Mouse (Mus musculus) intestine, embryonic 15.5 days (tissue): ENCODE results near the gene Hras. TPM values are rescaled to one million over a fixed set of nuclear protein-coding genes. Genes with fewer than 3 reads are reported as not detected.

Source experiments
- ATAC-seq: fragments of 200-750 bp; cut with Nextera tagmentation; 2 replicates; pipeline ENCODE4 v1.8.0; 2017; ENCODE audit warnings: moderate TSS enrichment, moderate library complexity
- H3K27ac ChIP-seq: fragments of 300-500 bp; sonication (generic); 2 replicates; pipeline ENCODE4 v1.5.1; 2015; ENCODE audit warnings: mild to moderate bottlenecking, inconsistent platforms
- H3K27me3 ChIP-seq: fragments of 300-500 bp; sonication (generic); replicated peaks from 2 replicates; pipeline ENCODE4 v1.6.1; 2015; ENCODE audit warnings: inconsistent platforms
- H3K36me3 ChIP-seq: fragments of 300-500 bp; sonication (generic); 2 replicates; pipeline ENCODE4 v1.6.1; 2015; ENCODE audit warnings: inconsistent platforms
- H3K4me1 ChIP-seq: fragments of 300-500 bp; sonication (generic); replicated peaks from 2 replicates; pipeline ENCODE4 v1.6.1; 2015; ENCODE audit warnings: inconsistent platforms
- H3K4me2 ChIP-seq: fragments of 300-500 bp; sonication (generic); replicated peaks from 2 replicates; pipeline ENCODE4 v1.6.1; 2015; ENCODE audit warnings: mild to moderate bottlenecking, inconsistent platforms
- H3K4me3 ChIP-seq: fragments of 300-500 bp; sonication (generic); replicated peaks from 2 replicates; pipeline ENCODE4 v1.5.1; 2015; ENCODE audit warnings: inconsistent platforms
- H3K9ac ChIP-seq: fragments of 300-500 bp; sonication (generic); 2 replicates; pipeline ENCODE4 v1.6.1; 2015; ENCODE audit warnings: inconsistent platforms
- H3K9me3 ChIP-seq: fragments of 300-500 bp; sonication (generic); 2 replicates; pipeline ENCODE4 v1.6.1; 2016; ENCODE audit warnings: inconsistent platforms
- WGBS: fragments of 180-500 bp; shearing (Covaris S2); methylation state at CpG from one replicate; pipeline ENCODE4 v1.1.7; 2015; 5-methylcytosine and 5-hydroxymethylcytosine counted together
- polyA plus RNA-seq: library from polyadenylated mRNA; unstranded; fragments of >200 nt; fragmentation: Nextera tagmentation; extraction: Ambion mirVana; gene quantifications from 2 replicates; pipeline ENCODE4 v1.2.1, GENCODE M21; 2015

Gene Hras
- polyA plus RNA-seq, 1 experiment from 2014 or later: 92.9 TPM

- 0 out of 2 replicates have a peak overlapping the region, but pooled peaks have one; percentile 44 for H3K27ac ChIP-seq
- no peak overlapping the region for H3K4me2 ChIP-seq
- H3K36me3 ChIP-seq: no peaks in the 10 kb centered on the region
- no peak overlapping the region for H3K9ac ChIP-seq
- H3K4me3 ChIP-seq: no peak overlapping the region
- H3K27me3 ChIP-seq: no peaks in the 10 kb centered on the region
- no peaks in the 10 kb centered on the region for H3K9me3 ChIP-seq
- ATAC-seq: no peak
- H3K4me1 ChIP-seq: peaks cover 23% of the 10 kb centered on the region
Observed at GRCm38 (mm10) chr7:141169866-141170265, 23.9 kb downstream of the Hras start.

GRCm38 (mm10) chr7:141169300-141169699 is 24.5 kb downstream of the Hras start:
- 44% methylated on average over 1 of the region's 1 CpGs for WGBS
- no peaks in the 10 kb centered on the region for H3K27me3 ChIP-seq
- peaks cover 2% of the 10 kb centered on the region; the same call in 1 of the 2 replicates for H3K36me3 ChIP-seq
- ATAC-seq: no peak
- no peaks in the 10 kb centered on the region for H3K9me3 ChIP-seq
- peak overlapping the region; percentile 73 for H3K4me2 ChIP-seq
- H3K4me3 ChIP-seq: no peak overlapping the region
- peaks cover 23% of the 10 kb centered on the region for H3K4me1 ChIP-seq
- H3K27ac ChIP-seq: peak overlapping the region; percentile 44
- H3K9ac ChIP-seq: no peak overlapping the region

- peaks cover 9% of the 10 kb centered on the region for H3K36me3 ChIP-seq
- H3K27ac ChIP-seq: peak overlapping the region; percentile 64
- peak overlapping the region; percentile 73 for H3K4me2 ChIP-seq
- peak overlapping the region; percentile 46 for H3K4me3 ChIP-seq
- peak; percentile 72 for ATAC-seq
- H3K9me3 ChIP-seq: no peaks in the 10 kb centered on the region
- WGBS: under 1% methylated on average over 22 of the region's 22 CpGs
- H3K27me3 ChIP-seq: no peaks in the 10 kb centered on the region
- H3K4me1 ChIP-seq: peaks cover 23% of the 10 kb centered on the region
- H3K9ac ChIP-seq: peak overlapping the region; percentile 59
Observed at GRCm38 (mm10) chr7:141168518-141168953, 25.3 kb downstream of the Hras start.

- Histone ChIP-seq H3K27me3 (no peaks in the 10 kb centered on the region), H3K9ac (peak overlapping the region; percentile 59), H3K9me3 (no peaks in the 10 kb centered on the region), H3K4me3 (peak overlapping the region; percentile 46), H3K36me3 (peaks cover 15% of the 10 kb centered on the region), H3K4me1 (peaks cover 18% of the 10 kb centered on the region), H3K27ac (peak overlapping the region; percentile 64), H3K4me2 (peak overlapping the region; percentile 73)
- peak; percentile 26 for ATAC-seq
- WGBS: 14% methylated on average over 7 of the region's 7 CpGs
Observed at GRCm38 (mm10) chr7:141167901-141168517, 25.8 kb downstream of the Hras start.

- H3K27me3 ChIP-seq: no peaks in the 10 kb centered on the region
- 61% methylated on average over 6 of the region's 6 CpGs for WGBS
- peaks cover 38% of the 10 kb centered on the region for H3K36me3 ChIP-seq
- no peaks in the 10 kb centered on the region for H3K9me3 ChIP-seq
- peak; percentile 67 for ATAC-seq
- H3K4me3 ChIP-seq: no peak overlapping the region
- 0 out of 2 replicates have a peak overlapping the region, but pooled peaks have one; percentile 5 for H3K27ac ChIP-seq
- H3K9ac ChIP-seq: no peak overlapping the region
- H3K4me1 ChIP-seq: peaks cover 18% of the 10 kb centered on the region
- H3K4me2 ChIP-seq: 0 out of 2 replicates have a peak overlapping the region, but pooled peaks have one; percentile 17
Observed at GRCm38 (mm10) chr7:141164850-141165249, 29.0 kb downstream of the Hras start.

- H3K27me3 ChIP-seq: no peaks in the 10 kb centered on the region
- 90% methylated on average over 7 of the region's 7 CpGs for WGBS
- H3K9ac ChIP-seq: no peak overlapping the region
- H3K4me1 ChIP-seq: peaks cover 17% of the 10 kb centered on the region
- no peak overlapping the region for H3K4me3 ChIP-seq
- H3K36me3 ChIP-seq: peaks cover 38% of the 10 kb centered on the region
- no peak for ATAC-seq
- H3K9me3 ChIP-seq: no peaks in the 10 kb centered on the region
- no peak overlapping the region for H3K4me2 ChIP-seq
- H3K27ac ChIP-seq: 0 out of 2 replicates have a peak overlapping the region, but pooled peaks have one; percentile 5
Observed at GRCm38 (mm10) chr7:141164397-141164796, 29.4 kb downstream of the Hras start.

- H3K9me3 ChIP-seq: no peaks in the 10 kb centered on the region
- H3K27me3 ChIP-seq: no peaks in the 10 kb centered on the region
- H3K27ac ChIP-seq: no peak overlapping the region
- H3K4me3 ChIP-seq: no peak overlapping the region
- no peaks in the 10 kb centered on the region for H3K4me1 ChIP-seq
- H3K4me2 ChIP-seq: no peak overlapping the region
- WGBS: 72% methylated on average over 9 of the region's 9 CpGs
- ATAC-seq: no peak
- peaks cover 27% of the 10 kb centered on the region for H3K36me3 ChIP-seq
- no peak overlapping the region for H3K9ac ChIP-seq
Observed at GRCm38 (mm10) chr7:141155362-141155761, 38.4 kb downstream of the Hras start.

GRCm38 (mm10) chr7:141148639-141149038 is 45.2 kb downstream of the Hras start:
- Histone ChIP-seq H3K9ac (no peak overlapping the region), H3K4me3 (no peak overlapping the region), H3K27me3 (no peaks in the 10 kb centered on the region), H3K27ac (no peak overlapping the region), H3K36me3 (no peaks in the 10 kb centered on the region; the same call in 1 of the 2 replicates), H3K9me3 (no peaks in the 10 kb centered on the region), H3K4me1 (no peaks in the 10 kb centered on the region), H3K4me2 (no peak overlapping the region)
- no peak for ATAC-seq
- 60% methylated on average over 4 of the region's 4 CpGs for WGBS

GRCm38 (mm10) chr7:141147044-141147443 is 46.8 kb downstream of the Hras start:
- H3K27me3 ChIP-seq: no peaks in the 10 kb centered on the region
- H3K4me3 ChIP-seq: no peak overlapping the region
- no peaks in the 10 kb centered on the region for H3K9me3 ChIP-seq
- 82% methylated on average over 6 of the region's 6 CpGs for WGBS
- no peak for ATAC-seq
- H3K4me2 ChIP-seq: no peak overlapping the region
- no peaks in the 10 kb centered on the region for H3K4me1 ChIP-seq
- no peak overlapping the region for H3K9ac ChIP-seq
- no peaks in the 10 kb centered on the region; the same call in none of the 2 replicates for H3K36me3 ChIP-seq
- H3K27ac ChIP-seq: no peak overlapping the region

- Histone ChIP-seq H3K36me3 (no peaks in the 10 kb centered on the region; the same call in none of the 2 replicates), H3K27me3 (no peaks in the 10 kb centered on the region), H3K9me3 (no peaks in the 10 kb centered on the region), H3K4me2 (no peak overlapping the region), H3K9ac (no peak overlapping the region), H3K4me1 (no peaks in the 10 kb centered on the region), H3K27ac (no peak overlapping the region), H3K4me3 (no peak overlapping the region)
- ATAC-seq: no peak
- 91% methylated on average over 12 of the region's 12 CpGs for WGBS
Observed at GRCm38 (mm10) chr7:141146043-141146595, 47.7 kb downstream of the Hras start.

- Histone ChIP-seq H3K4me3 (no peak overlapping the region), H3K4me1 (no peaks in the 10 kb centered on the region), H3K27ac (no peak overlapping the region), H3K4me2 (no peak overlapping the region), H3K36me3 (no peaks in the 10 kb centered on the region; the same call in none of the 2 replicates), H3K27me3 (no peaks in the 10 kb centered on the region), H3K9ac (no peak overlapping the region), H3K9me3 (no peaks in the 10 kb centered on the region)
- WGBS: 63% methylated on average over 1 of the region's 1 CpGs
- no peak for ATAC-seq
Observed at GRCm38 (mm10) chr7:141145403-141145802, 48.4 kb downstream of the Hras start.

- Histone ChIP-seq H3K4me3 (no peak overlapping the region), H3K4me2 (no peak overlapping the region), H3K36me3 (no peaks in the 10 kb centered on the region; the same call in none of the 2 replicates), H3K9me3 (no peaks in the 10 kb centered on the region), H3K27me3 (no peaks in the 10 kb centered on the region), H3K27ac (no peak overlapping the region), H3K9ac (no peak overlapping the region), H3K4me1 (no peaks in the 10 kb centered on the region)
- 92% methylated on average over 3 of the region's 3 CpGs for WGBS
- no peak for ATAC-seq
Observed at GRCm38 (mm10) chr7:141144650-141145049, 49.2 kb downstream of the Hras start.

GRCm38 (mm10) chr7:141143861-141144260 is 49.9 kb downstream of the Hras start:
- WGBS: 67% methylated on average over 2 of the region's 2 CpGs
- Histone ChIP-seq H3K27ac (no peak overlapping the region), H3K4me3 (no peak overlapping the region), H3K4me2 (no peak overlapping the region), H3K9me3 (no peaks in the 10 kb centered on the region), H3K9ac (no peak overlapping the region), H3K4me1 (no peaks in the 10 kb centered on the region), H3K36me3 (no peaks in the 10 kb centered on the region; the same call in none of the 2 replicates), H3K27me3 (no peaks in the 10 kb centered on the region)
- ATAC-seq: no peak
